Mouse (Mus musculus) lung, embryonic 14.5 days (tissue): Measurements from ENCODE around the gene Apba3. TPM values are rescaled to one million over a fixed set of nuclear protein-coding genes. Genes with fewer than 3 reads are reported as not detected.

Experiments used
- ATAC-seq: fragments of 200-750 bp; cut with Nextera tagmentation; 2 replicates; pipeline ENCODE4 v1.8.0; 2017; ENCODE audit warnings: mild to moderate bottlenecking, moderate TSS enrichment, moderate library complexity; ENCODE audit not compliant: insufficient read depth
- DNase-seq: peaks from one replicate; pipeline ENCODE4 v3.0.0-alpha.2; 2015
- H3K27ac ChIP-seq: fragments of 300-500 bp; sonication (generic); 2 replicates; pipeline ENCODE4 v1.5.1; 2014; ENCODE audit warnings: low read depth, mild to moderate bottlenecking, moderate library complexity
- H3K27me3 ChIP-seq: fragments of 300-500 bp; sonication (generic); 2 replicates; pipeline ENCODE4 v1.6.1; 2014; ENCODE audit warnings: low read length, control low read depth; ENCODE audit not compliant: insufficient read depth
- H3K36me3 ChIP-seq: fragments of 300-500 bp; sonication (generic); 2 replicates; pipeline ENCODE4 v1.6.1; 2014; ENCODE audit warnings: control low read depth; ENCODE audit not compliant: insufficient read depth
- H3K4me1 ChIP-seq: fragments of 300-500 bp; sonication (generic); 2 replicates; pipeline ENCODE4 v1.6.1; 2014; ENCODE audit warnings: antibody characterized with exemption, control low read depth; ENCODE audit not compliant: insufficient read depth
- H3K4me2 ChIP-seq: fragments of 300-500 bp; sonication (generic); 2 replicates; pipeline ENCODE4 v1.6.1; 2014; ENCODE audit warnings: mild to moderate bottlenecking
- H3K4me3 ChIP-seq: fragments of 300-500 bp; sonication (generic); 2 replicates; pipeline ENCODE4 v1.5.1; 2014; ENCODE audit warnings: low read depth, low read length
- H3K9ac ChIP-seq: fragments of 300-500 bp; sonication (generic); 2 replicates; pipeline ENCODE4 v1.6.1; 2014
- H3K9me3 ChIP-seq: fragments of 300-500 bp; sonication (generic); 2 replicates; pipeline ENCODE4 v1.6.1; 2016; ENCODE audit warnings: low read depth, low read length, control low read depth
- CTCF ChIP-seq: IDR thresholded peaks from 2 replicates; pipeline ENCODE4 v1.5.1; 2016; ENCODE audit warnings: antibody characterized with exemption, low read depth
- WGBS: fragments of 180-500 bp; shearing (Covaris S2); extraction: QIAGEN DNeasy Blood & Tissue Kit; methylation state at CpG from one replicate; pipeline ENCODE4 v1.1.7; 2014; 5-methylcytosine and 5-hydroxymethylcytosine counted together
- polyA plus RNA-seq: library from polyadenylated mRNA; unstranded; fragments of >200 nt; fragmentation: Nextera tagmentation; extraction: Ambion mirVana; gene quantifications from 2 replicates; pipeline ENCODE4 v1.2.1, GENCODE M21; 2014

Apba3 gene
- polyA plus RNA-seq, 1 experiment from 2014 or later: 50.4 TPM

- no peak overlapping the region for H3K4me3 ChIP-seq
- H3K4me2 ChIP-seq: no peak overlapping the region
- H3K9ac ChIP-seq: peak overlapping the region; percentile 29; the same call in 1 of the 2 replicates
- TF ChIP-seq CTCF: no peak
- no peaks in the 10 kb centered on the region for H3K4me1 ChIP-seq
- WGBS: 61% methylated on average over 4 of the region's 4 CpGs
- DNase-seq: no peak
- ATAC-seq: no peak
- peaks cover 18% of the 10 kb centered on the region for H3K36me3 ChIP-seq
- peak overlapping the region; percentile 65 for H3K27ac ChIP-seq
- H3K27me3 ChIP-seq: no peaks in the 10 kb centered on the region
- H3K9me3 ChIP-seq: no peaks in the 10 kb centered on the region
Observed at GRCm38 (mm10) chr10:81302288-81302687, 35.5 kb downstream of the Apba3 start.

- no peaks in the 10 kb centered on the region for H3K9me3 ChIP-seq
- no peak overlapping the region for H3K4me3 ChIP-seq
- H3K4me1 ChIP-seq: no peaks in the 10 kb centered on the region
- ATAC-seq: no peak
- no peak for DNase-seq
- H3K4me2 ChIP-seq: peak overlapping the region; percentile 3; the same call in 1 of the 2 replicates
- no peak for TF ChIP-seq CTCF
- WGBS: 47% methylated on average over 14 of the region's 14 CpGs
- H3K9ac ChIP-seq: no peak overlapping the region
- H3K27ac ChIP-seq: no peak overlapping the region
- no peaks in the 10 kb centered on the region for H3K27me3 ChIP-seq
- H3K36me3 ChIP-seq: peaks cover 23% of the 10 kb centered on the region
Observed at GRCm38 (mm10) chr10:81302781-81303218, 36.0 kb downstream of the Apba3 start.

- no peak for DNase-seq
- Histone ChIP-seq H3K4me1 (no peaks in the 10 kb centered on the region), H3K4me2 (peak overlapping the region; percentile 3; the same call in 1 of the 2 replicates), H3K9me3 (no peaks in the 10 kb centered on the region), H3K4me3 (no peak overlapping the region), H3K27ac (no peak overlapping the region), H3K9ac (no peak overlapping the region), H3K36me3 (peaks cover 28% of the 10 kb centered on the region), H3K27me3 (no peaks in the 10 kb centered on the region)
- no peak for TF ChIP-seq CTCF
- ATAC-seq: no peak
- WGBS: 58% methylated on average over 10 of the region's 10 CpGs
Observed at GRCm38 (mm10) chr10:81303258-81303657, 36.5 kb downstream of the Apba3 start.

- H3K4me1 ChIP-seq: no peaks in the 10 kb centered on the region
- ATAC-seq (no peak), DNase-seq (no peak)
- no peak overlapping the region for H3K4me3 ChIP-seq
- no peak for TF ChIP-seq CTCF
- H3K36me3 ChIP-seq: peaks cover 33% of the 10 kb centered on the region
- H3K27me3 ChIP-seq: no peaks in the 10 kb centered on the region
- no peaks in the 10 kb centered on the region for H3K9me3 ChIP-seq
- no peak overlapping the region for H3K27ac ChIP-seq
- 61% methylated on average over 7 of the region's 7 CpGs for WGBS
- H3K4me2 ChIP-seq: no peak overlapping the region
- H3K9ac ChIP-seq: no peak overlapping the region
Observed at GRCm38 (mm10) chr10:81303761-81304160, 37.0 kb downstream of the Apba3 start.

- H3K4me3 ChIP-seq: no peak overlapping the region
- H3K4me2 ChIP-seq: no peak overlapping the region
- no peaks in the 10 kb centered on the region for H3K4me1 ChIP-seq
- TF ChIP-seq CTCF: peak; percentile 87
- peaks cover 42% of the 10 kb centered on the region for H3K36me3 ChIP-seq
- ATAC-seq: peak; percentile 42; the same call in 1 of the 2 replicates
- DNase-seq: peak; percentile 66
- H3K9me3 ChIP-seq: no peaks in the 10 kb centered on the region
- H3K27me3 ChIP-seq: no peaks in the 10 kb centered on the region
- no peak overlapping the region for H3K27ac ChIP-seq
- WGBS: 15% methylated on average over 8 of the region's 9 CpGs
- H3K9ac ChIP-seq: no peak overlapping the region; the same call in 1 of the 2 replicates
Observed at GRCm38 (mm10) chr10:81304597-81305238, 38.0 kb downstream of the Apba3 start.

- no peaks in the 10 kb centered on the region for H3K27me3 ChIP-seq
- H3K9me3 ChIP-seq: no peaks in the 10 kb centered on the region
- TF ChIP-seq CTCF: no peak
- no peaks in the 10 kb centered on the region for H3K4me1 ChIP-seq
- 91% methylated on average over 14 of the region's 14 CpGs for WGBS
- DNase-seq (no peak), ATAC-seq (no peak)
- no peak overlapping the region for H3K4me3 ChIP-seq
- no peak overlapping the region for H3K27ac ChIP-seq
- H3K9ac ChIP-seq: no peak overlapping the region
- no peak overlapping the region for H3K4me2 ChIP-seq
- peaks cover 52% of the 10 kb centered on the region for H3K36me3 ChIP-seq
Observed at GRCm38 (mm10) chr10:81305663-81306062, 38.9 kb downstream of the Apba3 start.

- no peaks in the 10 kb centered on the region for H3K27me3 ChIP-seq
- H3K36me3 ChIP-seq: peaks cover 57% of the 10 kb centered on the region
- H3K4me1 ChIP-seq: no peaks in the 10 kb centered on the region
- H3K27ac ChIP-seq: no peak overlapping the region
- no peak overlapping the region for H3K4me2 ChIP-seq
- no peak for TF ChIP-seq CTCF
- ATAC-seq: no peak
- H3K9me3 ChIP-seq: no peaks in the 10 kb centered on the region
- 86% methylated on average over 12 of the region's 12 CpGs for WGBS
- DNase-seq: no peak
- H3K4me3 ChIP-seq: no peak overlapping the region
- H3K9ac ChIP-seq: no peak overlapping the region
Observed at GRCm38 (mm10) chr10:81306173-81306668, 39.5 kb downstream of the Apba3 start.
